ENCODE assay signal across 8 mouse cellular contexts in genomic region chr13:88820686-88821308, GRCm38 (mm10). TPM values are rescaled to one million over a fixed set of nuclear protein-coding genes. Genes with fewer than 3 reads are reported as not detected.
DNase-seq lines count a peak whose midpoint lies in the region; ATAC-seq lines count a peak whose summit lies in the region.

No protein-coding gene starts in this region.

- H3K9me3 ChIP-seq in limb, embryonic 15.5 days = no peaks in the 10 kb centered on the region

- WGBS in limb, embryonic 15.5 days = 17% methylated on average over 5 of the region's 5 CpGs

- DNase-seq in frontal cortex, postnatal 36 days (ENCODE audit: low spot score in 2 of 2) = peak; percentile 13 to 30
- no peak for DNase-seq in frontal cortex, postnatal 10 days (ENCODE audit: low spot score in 2 of 2)
- peak; percentile 14 for DNase-seq in right cerebral cortex, adult 18-20 months
- no peak for DNase-seq in right cerebral cortex, postnatal 10 days (ENCODE audit: low spot score in 2 of 2)
- no peak for DNase-seq in adrenal gland, postnatal 14 days
- DNase-seq in spleen, postnatal 36 days (ENCODE audit: low spot score in 2 of 2) = no peak
- DNase-seq in adrenal gland, postnatal 10 days = no peak

- no peak overlapping the region for H3K9ac ChIP-seq in limb, embryonic 15.5 days

- ATAC-seq in limb, embryonic 15.5 days (ENCODE audit: insufficient number of reproducible peaks, low FRiP score, low TSS enrichment, low read depth) = no peak

- no peaks in the 10 kb centered on the region for H3K36me3 ChIP-seq in limb, embryonic 15.5 days

- peaks cover 8% of the 10 kb centered on the region; the same call in 1 of the 2 replicates for H3K4me1 ChIP-seq in limb, embryonic 15.5 days

- H3K27ac ChIP-seq in limb, embryonic 15.5 days = no peak overlapping the region

- H3K4me3 ChIP-seq in limb, embryonic 15.5 days = peak overlapping the region; percentile 63

- H3K27me3 ChIP-seq in limb, embryonic 15.5 days = peaks cover 5% of the 10 kb centered on the region; the same call in 1 of the 2 replicates

- peak overlapping the region; percentile 93 for H3K4me2 ChIP-seq in limb, embryonic 15.5 days

RNA-seq across cellular contexts. Expression of gene Edil3, which starts 0.5 kb away (rescaled TPM):
- polyA plus RNA-seq in limb, embryonic 15.5 days (2015; fragmentation: Nextera tagmentation; extraction: Ambion mirVana) = 9.5 and 10.5 TPM in 2 replicates
- 2.6 and 3.0 TPM in 2 replicates for total RNA-seq in adrenal gland, postnatal 14 days (2021)
- 1 to 10 TPM; 1.9 to 2.9 TPM for total RNA-seq in adrenal gland, postnatal 10 days (2021)

Comparison
In these comparisons a context has a peak if more than half of its experiments do, and no peak if none do; other contexts are left out.
1. DNase-seq: peak in frontal cortex, postnatal 36 days (2 of 2) and right cerebral cortex, adult 18-20 months (single experiment); none in frontal cortex, postnatal 10 days (0 of 2), right cerebral cortex, postnatal 10 days (0 of 2), adrenal gland, postnatal 14 days (single experiment), spleen, postnatal 36 days (0 of 2) and adrenal gland, postnatal 10 days (single experiment).